Mouse (Mus musculus): ENCODE measurements around the gene Peak1.

Gene Peak1

GRCm38 (mm10) chr9:56255676-56256432 lies 162.0 kb downstream of the Peak1 start:
- DNase-seq (ENCODE audit: low spot score), result no peak

- DNase-seq (ENCODE audit: low spot score), result no peak
Observed at GRCm38 (mm10) chr9:56244336-56244735, 173.5 kb downstream of the Peak1 start.

GRCm38 (mm10) chr9:56243885-56244284 lies 174.0 kb downstream of the Peak1 start:
- no peak for DNase-seq (ENCODE audit: low spot score)

- no peak for DNase-seq (ENCODE audit: low spot score)
Observed at GRCm38 (mm10) chr9:56242686-56243085, 175.2 kb downstream of the Peak1 start.

GRCm38 (mm10) chr9:56241076-56241475 lies 176.8 kb downstream of the Peak1 start:
- DNase-seq (ENCODE audit: low spot score), result no peak

- no peak for DNase-seq (ENCODE audit: low spot score)
Observed at GRCm38 (mm10) chr9:56235871-56236298, 182.0 kb downstream of the Peak1 start.

GRCm38 (mm10) chr9:56235281-56235680 lies 182.6 kb downstream of the Peak1 start:
- no peak for DNase-seq (ENCODE audit: low spot score)

- no peak for DNase-seq (ENCODE audit: low spot score)
Observed at GRCm38 (mm10) chr9:56234561-56234960, 183.3 kb downstream of the Peak1 start.

- DNase-seq (ENCODE audit: low spot score), result no peak
Observed at GRCm38 (mm10) chr9:56233316-56233715, 184.6 kb downstream of the Peak1 start.

- no peak for DNase-seq (ENCODE audit: low spot score)
Observed at GRCm38 (mm10) chr9:56230906-56231305, 187.0 kb downstream of the Peak1 start.

- DNase-seq (ENCODE audit: low spot score), result no peak
Observed at GRCm38 (mm10) chr9:56227626-56228025, 190.2 kb downstream of the Peak1 start.

GRCm38 (mm10) chr9:56223429-56224051 lies 194.3 kb downstream of the Peak1 start:
- DNase-seq (ENCODE audit: low spot score), result peak; percentile 74

- DNase-seq (ENCODE audit: low spot score), result no peak
Observed at GRCm38 (mm10) chr9:56218860-56219259, 199.0 kb downstream of the Peak1 start.

GRCm38 (mm10) chr9:56218043-56218442 lies 199.8 kb downstream of the Peak1 start:
- no peak for DNase-seq (ENCODE audit: low spot score)

- no peak for DNase-seq (ENCODE audit: low spot score)
Observed at GRCm38 (mm10) chr9:56217386-56217785, 200.5 kb downstream of the Peak1 start.

GRCm38 (mm10) chr9:56213451-56214291 lies 204.2 kb downstream of the Peak1 start:
- DNase-seq (ENCODE audit: low spot score), result no peak

- DNase-seq (ENCODE audit: low spot score), result no peak
Observed at GRCm38 (mm10) chr9:56208817-56209216, 209.1 kb downstream of the Peak1 start.

- no peak for DNase-seq (ENCODE audit: low spot score)
Observed at GRCm38 (mm10) chr9:56207516-56207915, 210.4 kb downstream of the Peak1 start.

- DNase-seq (ENCODE audit: low spot score), result no peak
Observed at GRCm38 (mm10) chr9:56207083-56207482, 210.8 kb downstream of the Peak1 start.

GRCm38 (mm10) chr9:56205336-56205735 lies 212.5 kb downstream of the Peak1 start:
- DNase-seq (ENCODE audit: low spot score), result no peak

- no peak for DNase-seq (ENCODE audit: low spot score)
Observed at GRCm38 (mm10) chr9:56204316-56204715, 213.6 kb downstream of the Peak1 start.

- peak; percentile 40 for DNase-seq (ENCODE audit: low spot score)
Observed at GRCm38 (mm10) chr9:56200645-56201314, 217.1 kb downstream of the Peak1 start.
